Mouse (Mus musculus): Measurements from ENCODE around the gene Vasn. TPM values are rescaled to one million over a fixed set of nuclear protein-coding genes. Genes with fewer than 3 reads are reported as not detected.

Vasn gene
- polyA plus RNA-seq, 1 experiment from 2014 or later = 3.9 TPM

DNA sequence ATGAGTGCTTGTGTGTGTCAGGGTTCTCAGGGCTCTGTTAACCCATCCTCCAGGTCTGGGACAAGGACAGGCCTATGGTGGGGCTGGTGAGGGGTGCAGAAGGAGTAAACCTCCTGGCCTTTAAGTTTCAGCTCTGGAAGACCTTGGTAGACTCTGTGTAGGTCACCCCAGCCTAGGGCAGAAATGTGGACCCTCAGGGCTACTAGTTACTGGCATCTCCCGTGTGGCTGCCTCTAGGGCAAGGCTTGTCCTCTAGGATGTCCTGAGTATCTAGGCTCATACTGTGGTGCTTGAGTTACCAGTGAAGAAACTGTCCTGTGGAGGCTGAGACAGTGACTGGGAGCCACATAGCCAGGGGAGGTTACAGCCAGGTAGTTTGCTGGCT, 36.3 kb upstream of the Vasn start:
- Histone ChIP-seq H3K9ac (replicated peaks; ENCODE audit: low read length) (no peak overlapping the region; the same call in 1 of the 2 replicates), H3K27me3 (ENCODE audit: control insufficient read depth, insufficient read depth, low read length) (no peaks in the 10 kb centered on the region), H3K4me2 (ENCODE audit: low read length) (no peak overlapping the region), H3K9me3 (ENCODE audit: control insufficient read depth, low read length) (no peaks in the 10 kb centered on the region), H3K4me3 (replicated peaks; ENCODE audit: low read depth, low read length) (no peak overlapping the region), H3K36me3 (ENCODE audit: control insufficient read depth, insufficient read depth, low read length) (no peaks in the 10 kb centered on the region), H3K4me1 (ENCODE audit: control insufficient read depth, insufficient read depth, low read length) (peaks cover 54% of the 10 kb centered on the region), H3K27ac (replicated peaks; ENCODE audit: low read depth, low read length) (no peak overlapping the region)
- no peak for ATAC-seq (ENCODE audit: low FRiP score, low TSS enrichment)
- WGBS = 62% methylated on average over 1 of the region's 1 CpGs
- no peak for DNase-seq

DNA sequence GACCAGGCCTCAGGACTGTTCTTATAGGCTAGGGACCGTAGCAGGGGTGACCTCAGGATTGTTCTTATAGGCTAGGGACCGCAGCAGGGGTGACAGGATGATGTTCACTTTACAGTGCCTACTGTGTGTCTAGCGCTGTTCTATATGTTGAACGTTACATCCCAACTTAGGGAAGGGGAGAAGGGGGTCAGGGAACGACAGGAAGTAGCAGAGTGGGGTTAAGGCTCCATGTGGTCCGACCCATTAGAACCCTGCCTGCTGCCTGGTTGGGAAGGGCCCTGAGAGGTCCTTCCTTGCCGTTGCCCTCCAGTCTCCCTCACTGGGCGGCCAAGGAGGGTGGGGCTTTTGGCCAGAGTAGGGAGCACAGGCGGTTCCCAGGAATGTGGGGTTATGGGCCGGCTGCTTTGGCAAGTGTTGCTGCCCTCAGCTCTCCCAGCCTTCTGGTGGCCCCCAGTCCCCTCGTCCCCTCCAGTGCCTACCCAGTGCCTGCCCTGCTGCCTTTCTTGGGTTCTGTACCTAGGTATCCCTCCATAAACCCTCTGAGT, 35.4 kb upstream of the Vasn start:
- H3K36me3 ChIP-seq (ENCODE audit: control insufficient read depth, insufficient read depth, low read length) = peaks cover 8% of the 10 kb centered on the region; the same call in 1 of the 2 replicates
- no peak overlapping the region for H3K4me2 ChIP-seq (ENCODE audit: low read length)
- WGBS = 75% methylated on average over 11 of the region's 11 CpGs
- peaks cover 45% of the 10 kb centered on the region for H3K4me1 ChIP-seq (ENCODE audit: control insufficient read depth, insufficient read depth, low read length)
- H3K27ac ChIP-seq (replicated peaks; ENCODE audit: low read depth, low read length) = no peak overlapping the region
- H3K9me3 ChIP-seq (ENCODE audit: control insufficient read depth, low read length) = no peaks in the 10 kb centered on the region
- ATAC-seq (ENCODE audit: low FRiP score, low TSS enrichment) (no peak), DNase-seq (no peak)
- no peaks in the 10 kb centered on the region for H3K27me3 ChIP-seq (ENCODE audit: control insufficient read depth, insufficient read depth, low read length)
- H3K9ac ChIP-seq (replicated peaks; ENCODE audit: low read length) = no peak overlapping the region
- H3K4me3 ChIP-seq (replicated peaks; ENCODE audit: low read depth, low read length) = no peak overlapping the region

DNA sequence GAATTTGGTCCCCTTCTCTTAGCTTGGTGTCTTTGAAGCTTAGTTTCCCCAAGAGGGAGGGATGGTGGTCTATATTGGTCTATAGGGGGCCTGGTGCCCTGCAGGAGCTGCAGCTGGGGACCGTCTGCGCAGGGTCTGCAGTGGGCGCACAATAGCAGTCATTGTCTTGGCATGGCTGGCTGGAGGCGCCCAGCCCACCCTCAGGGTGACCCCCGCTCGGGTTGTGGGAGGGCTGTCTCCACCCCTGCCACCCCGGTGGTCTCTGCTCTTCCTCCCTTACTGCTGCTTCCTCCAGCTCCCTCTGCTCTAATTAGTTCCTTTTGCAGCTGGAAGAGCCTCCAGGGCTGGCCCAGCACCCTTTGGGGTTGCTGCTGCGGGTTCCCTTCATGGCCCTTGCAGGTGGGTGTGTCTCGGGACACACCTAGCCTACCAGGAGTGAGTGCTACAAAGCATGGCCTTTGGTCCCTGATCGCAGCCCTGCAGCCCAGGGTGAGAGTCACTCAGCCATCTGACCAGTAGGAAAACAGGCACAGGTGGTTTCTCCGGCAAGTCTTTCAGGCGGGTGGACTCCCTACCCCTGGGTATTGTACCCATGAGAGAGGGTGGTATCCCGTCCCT, 34.1 kb upstream of the Vasn start:
- 43% methylated on average over 13 of the region's 13 CpGs for WGBS
- ATAC-seq (ENCODE audit: low FRiP score, low TSS enrichment) = no peak
- Histone ChIP-seq H3K27me3 (ENCODE audit: control insufficient read depth, insufficient read depth, low read length) (no peaks in the 10 kb centered on the region), H3K9me3 (ENCODE audit: control insufficient read depth, low read length) (no peaks in the 10 kb centered on the region), H3K27ac (replicated peaks; ENCODE audit: low read depth, low read length) (no peak overlapping the region), H3K36me3 (ENCODE audit: control insufficient read depth, insufficient read depth, low read length) (peaks cover 18% of the 10 kb centered on the region; the same call in 1 of the 2 replicates), H3K4me2 (ENCODE audit: low read length) (no peak overlapping the region), H3K9ac (replicated peaks; ENCODE audit: low read length) (no peak overlapping the region), H3K4me3 (replicated peaks; ENCODE audit: low read depth, low read length) (no peak overlapping the region), H3K4me1 (ENCODE audit: control insufficient read depth, insufficient read depth, low read length) (peaks cover 45% of the 10 kb centered on the region)
- DNase-seq = no peak

DNA sequence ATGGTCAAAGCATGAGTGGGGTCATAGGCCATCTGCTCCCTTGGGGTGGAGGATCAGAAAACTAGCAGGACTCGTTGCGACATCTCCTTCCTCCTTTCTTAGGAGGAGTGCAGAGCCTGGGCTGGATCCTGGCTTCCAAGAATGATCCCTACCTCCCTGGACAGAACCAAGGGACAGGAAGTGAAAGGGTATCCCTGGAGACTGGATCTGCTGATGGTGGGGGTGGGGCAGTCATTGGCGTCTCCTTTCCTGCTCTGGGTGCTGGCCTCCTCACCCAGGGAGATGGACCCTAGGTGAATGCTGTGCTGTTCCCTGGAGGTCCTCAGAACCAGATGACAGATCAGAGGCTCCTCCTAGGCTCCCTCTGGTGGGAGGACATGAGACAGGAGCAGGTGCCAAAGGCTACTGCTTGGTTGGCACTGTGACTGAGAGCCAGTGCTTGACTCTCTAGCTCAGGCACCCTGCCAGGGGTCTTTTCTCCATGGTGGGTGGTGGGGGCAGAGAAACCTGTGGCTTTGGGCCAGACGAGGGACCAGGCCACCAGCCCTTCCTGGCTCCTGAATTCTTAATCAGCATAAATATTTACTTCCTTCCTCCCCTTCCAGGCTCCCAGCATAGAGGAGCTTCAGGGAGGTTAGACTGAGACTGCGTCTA, 33.2 kb upstream of the Vasn start:
- no peak overlapping the region for H3K9ac ChIP-seq (replicated peaks; ENCODE audit: low read length)
- H3K27me3 ChIP-seq (ENCODE audit: control insufficient read depth, insufficient read depth, low read length) = no peaks in the 10 kb centered on the region
- H3K4me2 ChIP-seq (ENCODE audit: low read length) = no peak overlapping the region
- DNase-seq = peak; percentile 67
- no peaks in the 10 kb centered on the region for H3K9me3 ChIP-seq (ENCODE audit: control insufficient read depth, low read length)
- 33% methylated on average over 5 of the region's 5 CpGs for WGBS
- H3K4me1 ChIP-seq (ENCODE audit: control insufficient read depth, insufficient read depth, low read length) = peaks cover 41% of the 10 kb centered on the region
- no peak overlapping the region for H3K4me3 ChIP-seq (replicated peaks; ENCODE audit: low read depth, low read length)
- H3K36me3 ChIP-seq (ENCODE audit: control insufficient read depth, insufficient read depth, low read length) = peaks cover 26% of the 10 kb centered on the region
- ATAC-seq (ENCODE audit: low FRiP score, low TSS enrichment) = peak; percentile 41; the same call in 1 of the 2 replicates
- no peak overlapping the region for H3K27ac ChIP-seq (replicated peaks; ENCODE audit: low read depth, low read length)

DNA sequence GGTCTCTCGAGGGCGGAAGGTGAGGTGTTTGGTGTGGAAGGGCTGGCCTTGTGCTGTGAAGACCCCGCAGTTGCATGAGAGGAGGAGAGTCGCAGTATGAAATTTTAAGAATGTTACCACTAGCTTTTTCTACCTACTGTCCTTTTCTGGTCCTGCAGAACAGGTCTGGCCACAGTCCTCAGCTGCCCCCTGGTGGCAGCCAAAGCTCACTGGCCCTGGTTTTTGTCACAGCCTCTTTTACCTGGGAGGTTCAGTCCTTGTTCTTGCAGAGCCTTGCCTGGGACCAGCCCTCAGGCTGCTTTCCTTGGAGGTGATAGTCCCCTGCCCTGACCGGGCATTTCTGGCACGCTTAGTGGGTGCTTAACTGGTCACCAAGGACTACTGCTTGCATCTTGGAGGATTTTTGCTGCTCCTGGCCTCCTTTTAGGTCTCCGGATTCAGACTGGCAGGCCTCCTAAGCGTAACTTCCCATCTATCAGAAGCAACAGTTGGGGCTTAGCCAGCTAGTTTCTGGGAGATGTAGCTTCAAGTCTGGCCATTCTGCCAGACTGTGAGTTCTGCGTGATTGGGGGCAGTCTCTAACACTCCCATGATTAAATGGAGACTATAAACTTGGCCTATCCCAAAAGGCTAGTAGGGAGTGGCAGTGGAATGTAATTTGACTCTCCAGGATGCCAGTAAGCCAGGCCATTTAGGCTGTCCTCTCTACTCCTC, 31.8 kb upstream of the Vasn start:
- DNase-seq = peak; percentile 93
- Histone ChIP-seq H3K27me3 (ENCODE audit: control insufficient read depth, insufficient read depth, low read length) (no peaks in the 10 kb centered on the region), H3K4me1 (ENCODE audit: control insufficient read depth, insufficient read depth, low read length) (peaks cover 33% of the 10 kb centered on the region), H3K27ac (replicated peaks; ENCODE audit: low read depth, low read length) (no peak overlapping the region), H3K9ac (replicated peaks; ENCODE audit: low read length) (no peak overlapping the region), H3K36me3 (ENCODE audit: control insufficient read depth, insufficient read depth, low read length) (peaks cover 39% of the 10 kb centered on the region), H3K4me2 (ENCODE audit: low read length) (no peak overlapping the region), H3K4me3 (replicated peaks; ENCODE audit: low read depth, low read length) (no peak overlapping the region), H3K9me3 (ENCODE audit: control insufficient read depth, low read length) (no peaks in the 10 kb centered on the region)
- ATAC-seq (ENCODE audit: low FRiP score, low TSS enrichment) = peak; percentile 53; the same call in 1 of the 2 replicates
- 57% methylated on average over 9 of the region's 9 CpGs for WGBS

DNA sequence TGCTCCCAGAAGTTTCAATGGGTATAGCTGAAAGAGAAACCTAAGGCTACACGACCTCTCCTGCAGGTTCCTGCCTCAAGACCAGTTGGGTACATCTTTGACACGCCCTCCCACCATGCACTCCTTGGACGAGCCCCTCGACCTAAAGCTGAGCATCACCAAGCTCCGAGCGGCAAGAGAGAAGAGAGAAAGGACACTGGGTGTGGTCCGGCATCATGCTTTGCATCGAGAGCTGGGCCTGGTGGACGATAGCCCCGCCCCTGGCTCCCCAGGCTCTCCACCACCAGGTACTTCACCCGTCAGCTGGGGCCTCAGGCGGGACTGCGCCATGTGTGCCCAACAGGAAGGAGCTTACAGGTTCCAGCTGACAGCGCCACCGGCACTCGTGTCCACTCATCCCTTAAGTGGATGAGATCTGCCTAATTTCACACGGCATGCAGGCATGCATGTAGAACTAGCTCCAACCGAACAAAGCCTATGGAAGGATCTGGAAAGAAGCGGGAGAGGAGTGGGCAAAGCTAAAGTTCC, 31.1 kb upstream of the Vasn start:
- H3K27ac ChIP-seq (replicated peaks; ENCODE audit: low read depth, low read length) = no peak overlapping the region
- no peak for ATAC-seq (ENCODE audit: low FRiP score, low TSS enrichment)
- no peaks in the 10 kb centered on the region for H3K9me3 ChIP-seq (ENCODE audit: control insufficient read depth, low read length)
- no peak overlapping the region for H3K4me2 ChIP-seq (ENCODE audit: low read length)
- no peak overlapping the region for H3K9ac ChIP-seq (replicated peaks; ENCODE audit: low read length)
- WGBS = 87% methylated on average over 19 of the region's 19 CpGs
- H3K4me3 ChIP-seq (replicated peaks; ENCODE audit: low read depth, low read length) = no peak overlapping the region
- no peaks in the 10 kb centered on the region for H3K27me3 ChIP-seq (ENCODE audit: control insufficient read depth, insufficient read depth, low read length)
- peaks cover 31% of the 10 kb centered on the region for H3K4me1 ChIP-seq (ENCODE audit: control insufficient read depth, insufficient read depth, low read length)
- no peak for DNase-seq
- H3K36me3 ChIP-seq (ENCODE audit: control insufficient read depth, insufficient read depth, low read length) = peaks cover 45% of the 10 kb centered on the region

DNA sequence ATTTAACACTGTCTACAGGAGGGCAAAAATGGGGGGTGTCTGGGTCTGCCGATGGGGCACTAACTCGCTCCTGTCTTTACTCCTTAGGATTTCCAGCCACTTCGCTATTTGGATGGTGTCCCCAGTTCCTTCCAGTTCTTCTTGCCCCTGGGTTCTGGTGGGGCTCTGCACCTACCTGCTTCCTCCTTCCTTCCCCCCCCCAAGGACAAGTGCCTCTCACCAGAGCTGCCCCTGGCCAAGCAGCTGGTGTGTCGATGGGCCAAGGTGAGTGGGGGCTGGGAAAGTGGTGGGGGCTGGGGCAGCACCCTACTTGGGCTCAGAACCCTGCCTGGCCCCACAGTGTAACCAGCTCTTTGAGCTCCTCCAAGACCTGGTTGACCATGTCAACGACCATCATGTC, 28.5 kb upstream of the Vasn start:
- H3K4me3 ChIP-seq (replicated peaks; ENCODE audit: low read depth, low read length) = no peak overlapping the region
- no peak for ATAC-seq (ENCODE audit: low FRiP score, low TSS enrichment)
- no peaks in the 10 kb centered on the region for H3K9me3 ChIP-seq (ENCODE audit: control insufficient read depth, low read length)
- 94% methylated on average over 5 of the region's 5 CpGs for WGBS
- H3K27ac ChIP-seq (replicated peaks; ENCODE audit: low read depth, low read length) = no peak overlapping the region
- peaks cover 10% of the 10 kb centered on the region; the same call in 1 of the 2 replicates for H3K4me1 ChIP-seq (ENCODE audit: control insufficient read depth, insufficient read depth, low read length)
- H3K4me2 ChIP-seq (ENCODE audit: low read length) = no peak overlapping the region
- H3K36me3 ChIP-seq (ENCODE audit: control insufficient read depth, insufficient read depth, low read length) = peaks cover 71% of the 10 kb centered on the region
- H3K27me3 ChIP-seq (ENCODE audit: control insufficient read depth, insufficient read depth, low read length) = no peaks in the 10 kb centered on the region
- H3K9ac ChIP-seq (replicated peaks; ENCODE audit: low read length) = no peak overlapping the region
- DNase-seq = no peak

DNA sequence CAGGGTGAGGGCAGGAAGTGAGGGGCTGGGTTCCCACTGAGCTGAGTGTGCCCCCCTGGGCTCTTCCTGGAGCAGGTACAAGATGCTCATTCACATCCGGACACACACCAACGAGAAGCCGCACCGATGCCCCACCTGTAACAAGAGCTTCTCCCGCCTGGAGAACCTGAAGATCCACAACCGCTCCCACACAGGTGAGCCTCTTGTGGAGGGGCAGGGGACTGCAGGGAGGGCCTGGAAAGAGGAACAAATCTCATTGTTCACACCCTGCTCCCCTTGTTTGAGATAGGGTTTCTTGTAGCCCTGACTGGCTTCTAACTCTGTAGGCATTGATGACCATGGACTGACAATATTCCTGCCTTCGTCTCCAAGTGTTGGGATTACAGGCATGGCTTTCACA, 28.1 kb upstream of the Vasn start:
- Histone ChIP-seq H3K4me1 (ENCODE audit: control insufficient read depth, insufficient read depth, low read length) (peaks cover 5% of the 10 kb centered on the region; the same call in 1 of the 2 replicates), H3K27me3 (ENCODE audit: control insufficient read depth, insufficient read depth, low read length) (no peaks in the 10 kb centered on the region), H3K36me3 (ENCODE audit: control insufficient read depth, insufficient read depth, low read length) (peaks cover 75% of the 10 kb centered on the region), H3K9me3 (ENCODE audit: control insufficient read depth, low read length) (no peaks in the 10 kb centered on the region), H3K4me2 (ENCODE audit: low read length) (no peak overlapping the region), H3K27ac (replicated peaks; ENCODE audit: low read depth, low read length) (no peak overlapping the region), H3K4me3 (replicated peaks; ENCODE audit: low read depth, low read length) (no peak overlapping the region), H3K9ac (replicated peaks; ENCODE audit: low read length) (no peak overlapping the region)
- DNase-seq (no peak), ATAC-seq (ENCODE audit: low FRiP score, low TSS enrichment) (no peak)
- 93% methylated on average over 7 of the region's 7 CpGs for WGBS

Measured in midbrain, embryonic 14.5 days (tissue).